Mouse (Mus musculus): ENCODE results near the gene Ccdc121. TPM values are rescaled to one million over a fixed set of nuclear protein-coding genes. Genes with fewer than 3 reads are reported as not detected.
A peak's percentile ranks its signal among the peaks of the same experiment; 100 is the strongest.

Ccdc121 gene
- not detected in 2 replicates for total RNA-seq (2017)

DNA sequence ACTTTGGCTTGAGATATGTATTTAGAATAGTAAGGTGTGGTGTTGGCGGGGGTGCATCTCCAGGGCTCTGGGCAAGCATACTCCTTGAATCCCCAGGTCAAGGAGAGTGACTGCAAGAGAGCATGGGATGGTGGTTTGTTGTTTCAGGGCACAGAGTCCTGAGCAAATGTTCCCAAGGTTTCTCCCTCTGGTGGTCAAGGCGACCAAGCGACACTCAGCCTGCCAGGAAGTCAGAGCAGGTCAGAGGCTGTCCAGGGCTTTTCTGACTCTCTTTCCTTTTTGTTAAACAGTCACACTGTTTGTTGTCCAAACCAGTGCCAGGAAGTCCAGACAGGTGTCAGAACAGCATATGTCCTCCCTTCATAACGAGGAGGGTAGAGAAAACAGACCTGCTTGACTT, at the start of gene Ccdc121:
Gene Ccdc121 (minus strand): TSS at position 145 of the 400 bp plus-strand sequence.
- no peak for ATAC-seq (replicated peaks; ENCODE audit: low read depth, poor library complexity, severe bottlenecking)

- ATAC-seq (replicated peaks; ENCODE audit: low read depth, poor library complexity, severe bottlenecking) = no peak
Observed at GRCm38 (mm10) chr1:181560325-181560724, 49.1 kb upstream of the Ccdc121 start.

- ATAC-seq (replicated peaks; ENCODE audit: low read depth, poor library complexity, severe bottlenecking) = no peak
Observed at GRCm38 (mm10) chr1:181559655-181560054, 48.4 kb upstream of the Ccdc121 start.

- peak; percentile 63 for ATAC-seq (replicated peaks; ENCODE audit: low read depth, poor library complexity, severe bottlenecking)
Observed at GRCm38 (mm10) chr1:181555475-181555874, 44.2 kb upstream of the Ccdc121 start.

- ATAC-seq (replicated peaks; ENCODE audit: low read depth, poor library complexity, severe bottlenecking) = peak; percentile 89
Observed at GRCm38 (mm10) chr1:181552533-181553410, 41.5 kb upstream of the Ccdc121 start.

DNA sequence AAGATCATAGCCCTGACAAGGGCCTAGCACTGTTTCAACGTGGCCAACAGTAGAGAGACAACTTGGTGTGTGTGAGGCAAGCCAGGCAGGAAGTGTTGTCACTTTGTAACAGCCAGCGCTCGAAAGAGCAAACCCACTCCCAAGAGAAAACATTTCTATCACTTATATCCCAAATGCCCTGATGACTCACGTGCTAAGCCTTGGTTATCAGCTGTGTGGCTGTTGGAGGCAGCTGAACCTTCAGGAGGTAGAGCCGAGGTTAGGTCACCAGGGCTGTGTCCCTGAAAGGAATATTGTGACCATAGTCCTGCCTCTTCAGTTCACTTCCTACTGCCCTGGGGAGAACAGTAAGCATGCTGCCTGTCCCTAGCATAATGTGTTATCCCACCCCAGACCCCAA, 39.6 kb upstream of the Ccdc121 start:
- ATAC-seq (replicated peaks; ENCODE audit: low read depth, poor library complexity, severe bottlenecking) = no peak

GRCm38 (mm10) chr1:181549987-181550386, 38.7 kb upstream of the Ccdc121 start:
- no peak for ATAC-seq (replicated peaks; ENCODE audit: low read depth, poor library complexity, severe bottlenecking)

DNA sequence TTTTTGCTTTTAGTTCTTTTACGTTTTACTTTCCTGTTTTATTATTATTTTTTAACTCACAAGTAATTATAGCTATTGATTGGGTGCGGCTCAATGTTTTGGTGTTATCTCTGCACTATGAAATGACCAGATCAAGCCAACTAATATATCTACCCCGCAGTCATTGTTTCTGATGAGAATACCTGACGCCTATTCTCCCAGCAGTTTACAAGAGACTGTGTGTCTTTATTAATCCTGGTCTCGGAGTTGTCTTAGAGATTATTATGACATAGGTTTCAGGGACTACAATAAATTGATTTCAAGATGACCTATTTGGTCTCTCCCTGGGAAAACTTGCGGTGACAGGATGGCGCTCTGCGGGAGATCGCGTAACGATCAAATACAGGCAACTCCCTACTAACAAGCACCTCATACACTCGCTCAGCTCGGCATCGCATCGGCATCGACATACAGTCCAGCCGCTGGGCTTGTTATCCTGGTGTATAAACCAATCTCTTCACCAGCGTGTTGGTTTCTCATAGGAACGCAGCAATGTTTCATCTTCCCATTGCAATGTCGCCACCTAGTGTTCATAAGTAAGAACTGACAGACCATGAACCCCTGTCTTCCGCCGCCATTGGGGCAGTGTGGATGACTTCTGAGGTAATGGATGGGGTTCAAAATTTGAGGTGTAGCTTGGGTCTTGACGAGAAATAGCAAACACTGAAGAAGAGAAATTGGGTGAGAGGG, 34.0 kb upstream of the Ccdc121 start:
- ATAC-seq (replicated peaks; ENCODE audit: low read depth, poor library complexity, severe bottlenecking) = peak; percentile 94

- ATAC-seq (replicated peaks; ENCODE audit: low read depth, poor library complexity, severe bottlenecking) = no peak
Observed at GRCm38 (mm10) chr1:181543711-181544383, 32.6 kb upstream of the Ccdc121 start.

GRCm38 (mm10) chr1:181539846-181540769, 28.9 kb upstream of the Ccdc121 start:
- ATAC-seq (replicated peaks; ENCODE audit: low read depth, poor library complexity, severe bottlenecking) = peak; percentile 87

GRCm38 (mm10) chr1:181537627-181538525, 26.6 kb upstream of the Ccdc121 start:
- ATAC-seq (replicated peaks; ENCODE audit: low read depth, poor library complexity, severe bottlenecking) = no peak

DNA sequence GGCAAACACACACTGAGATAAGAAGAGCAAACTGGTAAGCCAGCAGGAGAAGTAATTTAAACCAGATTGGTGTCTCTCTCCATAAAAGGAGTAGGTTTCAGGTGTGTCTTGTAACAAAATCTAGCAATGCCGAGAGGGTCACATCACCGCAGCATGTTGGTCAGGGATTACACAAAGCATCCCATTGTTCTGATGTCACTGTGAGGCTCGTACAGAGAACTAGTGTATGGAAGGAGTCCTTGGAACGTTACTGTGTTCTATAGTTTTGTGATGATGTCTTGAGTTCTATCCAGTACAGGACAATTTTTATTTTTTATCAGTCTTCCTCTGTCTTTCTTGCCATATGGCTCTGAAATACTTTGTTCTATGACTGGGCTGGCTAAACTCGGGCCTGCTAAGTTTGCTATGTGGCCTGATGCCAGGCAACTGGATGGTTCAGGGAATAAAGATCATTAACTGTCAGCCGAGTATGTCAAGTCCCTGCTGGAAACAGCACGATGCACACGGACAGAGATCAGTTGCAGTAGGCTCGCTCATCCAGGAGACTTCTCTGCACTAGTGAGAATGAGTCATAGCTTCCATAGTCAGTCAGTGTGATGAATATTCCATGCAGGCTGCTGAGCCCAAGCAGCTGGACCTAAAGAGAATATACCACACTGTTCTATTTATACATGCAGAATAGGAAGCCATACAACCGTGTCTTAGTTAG, 24.1 kb upstream of the Ccdc121 start:
- ATAC-seq (replicated peaks; ENCODE audit: low read depth, poor library complexity, severe bottlenecking) = no peak

- ATAC-seq (replicated peaks; ENCODE audit: low read depth, poor library complexity, severe bottlenecking) = peak; percentile 42
Observed at GRCm38 (mm10) chr1:181529368-181529767, 18.1 kb upstream of the Ccdc121 start.

DNA sequence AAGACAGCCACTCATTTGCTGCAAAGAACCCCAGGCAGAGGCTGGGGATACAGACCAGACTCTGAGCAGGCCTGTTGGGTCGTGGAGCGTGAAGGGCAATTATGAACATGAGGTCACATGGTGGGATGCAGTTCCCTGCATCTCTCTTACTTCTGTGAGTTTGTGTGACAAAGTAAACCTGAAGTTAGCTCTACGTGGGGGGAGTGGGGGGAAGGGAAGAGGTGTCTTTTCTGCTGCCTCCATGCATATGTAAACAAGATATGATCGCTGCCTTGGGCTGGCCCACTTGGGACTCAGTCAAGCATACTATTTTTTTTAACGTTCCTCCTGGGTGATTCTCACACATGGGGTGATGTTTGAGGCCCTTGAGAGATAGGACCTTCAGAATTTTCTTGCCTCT, 14.7 kb upstream of the Ccdc121 start:
- ATAC-seq (replicated peaks; ENCODE audit: low read depth, poor library complexity, severe bottlenecking) = no peak

GRCm38 (mm10) chr1:181523831-181524230, 12.6 kb upstream of the Ccdc121 start:
- ATAC-seq (replicated peaks; ENCODE audit: low read depth, poor library complexity, severe bottlenecking) = no peak

DNA sequence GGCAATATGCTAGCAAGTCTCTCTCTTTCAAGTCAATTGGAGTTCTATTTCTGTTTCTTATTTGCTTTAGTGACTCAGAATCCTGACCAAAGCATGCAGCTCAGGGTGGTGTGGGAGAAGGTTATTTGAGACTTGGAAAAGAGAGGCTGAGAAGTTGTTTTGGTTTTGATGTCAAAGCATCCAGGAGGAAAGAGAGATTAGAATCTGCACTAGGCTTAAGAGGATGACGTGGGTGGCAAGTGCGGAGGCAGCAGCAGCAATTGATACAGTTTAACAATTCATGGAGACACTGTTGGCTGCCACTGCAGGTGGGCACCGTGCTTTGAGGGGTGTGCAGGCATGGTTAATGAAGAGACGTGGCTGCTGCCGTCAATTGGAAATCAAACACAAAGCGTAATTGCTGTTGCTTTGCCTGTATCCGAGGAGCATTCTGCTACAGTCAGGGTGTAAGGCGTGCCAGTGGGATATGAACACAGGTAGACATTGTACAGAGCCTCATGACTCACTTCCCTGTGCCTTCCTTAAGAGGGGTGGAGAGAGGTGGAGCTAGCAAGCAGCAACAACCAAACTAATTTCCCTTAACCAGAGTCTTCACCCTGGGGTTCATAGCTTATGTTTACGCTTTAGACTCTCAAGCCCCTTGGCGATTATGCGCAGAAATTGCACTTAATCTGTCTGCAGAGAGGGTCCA, 10.3 kb upstream of the Ccdc121 start:
- no peak for ATAC-seq (replicated peaks; ENCODE audit: low read depth, poor library complexity, severe bottlenecking)

- ATAC-seq (replicated peaks; ENCODE audit: low read depth, poor library complexity, severe bottlenecking) = no peak
Observed at GRCm38 (mm10) chr1:181519137-181519536, 7.9 kb upstream of the Ccdc121 start.

Data from common myeloid progenitor, adult 5-6 weeks (primary cell).